Mouse (Mus musculus) left cerebral cortex, postnatal 4 days (tissue): ENCODE data around the gene Txnip. TPM values are rescaled to one million over a fixed set of nuclear protein-coding genes. Genes with fewer than 3 reads are reported as not detected.

Source experiments
- DNase-seq: peaks from one replicate; pipeline ENCODE4 v3.0.0-alpha.2; 2022
- intact Hi-C: fragments of 180-260 bp; cut with DNase I; formaldehyde crosslinking; loops from one replicate; pipeline ENCODE4 v1.15.1; 2025
- total RNA-seq, 2 experiments: library from RNA; stranded (reverse); gene quantifications; 2 replicates each; pipeline ENCODE4 v1.2.3; 2021

Gene Txnip
- total RNA-seq, 2 experiments from 2014 or later, result 65.2 to 69.2 TPM

DNA sequence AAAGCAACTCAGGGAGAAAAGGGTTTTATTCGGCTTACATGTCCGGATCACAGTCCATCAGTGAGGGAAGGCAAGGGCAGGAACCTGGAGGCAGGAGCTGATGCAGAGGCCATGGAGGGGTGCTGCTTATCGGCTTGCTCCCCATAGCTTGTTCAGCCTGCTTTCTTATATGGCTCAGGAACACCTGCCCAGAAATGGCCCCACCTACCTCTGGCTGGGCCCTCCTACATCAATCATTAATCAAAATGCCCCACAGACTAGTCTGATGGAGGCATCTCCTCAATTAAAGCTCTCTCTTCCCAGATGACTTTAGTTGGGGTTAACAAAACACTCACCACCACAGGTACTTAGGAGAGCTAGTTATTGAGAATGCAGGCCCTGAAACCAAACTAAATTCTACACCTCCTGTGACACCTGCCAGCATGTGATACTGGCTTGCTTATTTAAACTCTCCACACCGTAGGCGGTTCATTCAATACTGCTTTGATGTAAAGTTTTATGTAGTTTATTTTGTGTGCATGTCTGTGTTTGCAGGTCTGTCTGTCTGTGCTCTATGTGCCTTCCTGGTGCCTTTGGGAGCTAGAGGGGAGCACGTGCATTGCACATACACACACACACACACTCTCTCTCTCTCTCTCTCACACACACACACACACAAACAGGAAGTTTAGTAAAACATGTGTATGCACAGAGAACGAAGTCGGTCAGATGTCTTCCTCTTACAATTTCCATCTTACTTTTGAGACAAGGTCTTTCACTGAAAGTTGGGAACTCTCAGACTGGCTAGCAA is 9.1 kb downstream of the Txnip start:
- DNase-seq, result no peak
- intact Hi-C loops, result no loop called here

DNA sequence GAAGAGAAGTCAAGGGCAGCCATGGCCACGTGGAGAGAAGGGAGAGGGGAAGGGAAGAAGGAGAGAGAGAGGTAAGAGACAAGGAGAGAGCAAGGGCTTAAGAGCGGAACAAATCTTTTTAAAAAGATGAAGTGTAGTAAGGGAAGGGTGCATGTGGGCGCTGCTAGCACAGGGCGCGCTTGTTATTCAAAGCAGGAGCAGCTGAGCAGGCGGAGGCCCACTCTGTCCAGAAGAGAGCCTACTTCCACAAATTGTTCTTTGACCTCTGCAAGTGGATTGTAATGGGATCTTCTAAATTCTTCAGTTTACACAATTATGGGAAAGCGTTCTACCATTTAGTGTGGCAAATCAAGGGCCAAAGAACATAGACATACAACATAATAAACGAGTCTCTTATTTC is 10.8 kb downstream of the Txnip start:
- intact Hi-C loops, result no loop called here
- DNase-seq, result no peak

DNA sequence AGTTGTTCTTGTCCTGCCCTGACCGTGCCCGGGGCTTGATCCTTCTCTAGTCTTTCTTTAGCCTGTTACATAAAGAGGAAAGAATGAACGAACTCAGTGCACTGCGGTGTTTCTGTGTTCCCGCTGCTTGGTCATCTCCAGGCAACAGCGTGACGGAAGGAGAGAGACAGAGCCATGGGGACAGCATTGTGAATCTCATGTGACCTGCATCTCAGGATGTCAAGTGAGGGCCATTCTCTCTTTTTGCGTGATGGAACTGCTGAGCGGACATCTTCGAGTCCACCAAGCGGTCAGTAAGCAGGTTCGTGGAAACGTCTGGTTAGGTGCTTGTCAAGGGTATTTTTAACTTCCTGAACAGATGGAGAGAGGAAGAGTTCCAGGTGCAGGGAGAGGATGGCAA is 11.7 kb downstream of the Txnip start:
- DNase-seq, result no peak
- intact Hi-C loops, result no loop called here

DNA sequence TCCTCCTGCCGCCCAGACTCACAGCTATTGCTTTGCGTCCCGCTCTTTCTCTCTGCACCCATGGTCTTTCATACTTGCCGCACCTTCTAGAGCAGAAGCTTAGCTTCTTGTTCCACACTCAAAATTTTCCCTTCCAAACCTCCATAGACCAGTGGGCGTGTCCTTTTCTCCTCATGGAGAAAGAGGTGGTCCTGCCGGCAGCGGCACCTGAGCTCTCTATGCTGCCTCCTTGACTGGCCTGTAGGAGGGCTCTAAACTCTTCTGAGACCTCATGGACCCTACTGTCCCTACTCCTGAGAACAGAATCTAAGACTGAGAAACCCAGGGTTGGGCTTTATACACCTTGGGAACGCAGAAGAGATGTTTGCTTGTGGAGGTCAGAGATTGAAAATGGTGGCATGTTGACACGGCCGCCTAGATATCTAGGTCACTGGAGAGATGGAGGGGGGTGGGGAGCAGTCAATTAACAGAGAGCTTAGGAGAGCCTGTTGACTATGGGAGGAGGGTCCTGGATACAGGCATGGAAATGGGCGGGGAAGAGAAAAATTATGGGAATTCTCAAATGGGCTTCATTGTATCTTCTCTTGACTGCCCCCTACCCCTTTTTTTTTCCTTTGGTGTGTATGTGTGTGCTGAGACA is 12.3 kb downstream of the Txnip start:
- DNase-seq, result no peak
- intact Hi-C loops, result no loop called here

DNA sequence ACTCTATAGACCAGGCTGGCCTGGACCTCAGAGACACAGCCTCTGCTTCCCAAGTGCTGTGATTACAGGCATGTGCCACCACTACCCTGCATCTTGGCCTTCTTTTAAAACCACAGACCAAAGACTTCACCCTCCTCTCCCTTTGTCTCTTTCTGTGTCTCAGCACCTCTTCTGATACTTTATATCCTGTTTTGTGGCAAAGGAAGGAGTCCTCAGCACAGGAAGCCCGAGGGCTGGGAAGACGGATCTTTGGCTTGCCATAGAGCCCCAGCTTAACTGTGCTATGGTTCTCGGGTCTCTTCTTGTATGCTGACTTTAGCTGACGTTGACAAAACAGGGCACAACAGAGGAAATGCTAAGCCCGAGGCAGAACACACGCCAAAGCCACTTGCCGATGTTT is 12.9 kb downstream of the Txnip start:
- no peak for DNase-seq
- intact Hi-C loops, result no loop called here

DNA sequence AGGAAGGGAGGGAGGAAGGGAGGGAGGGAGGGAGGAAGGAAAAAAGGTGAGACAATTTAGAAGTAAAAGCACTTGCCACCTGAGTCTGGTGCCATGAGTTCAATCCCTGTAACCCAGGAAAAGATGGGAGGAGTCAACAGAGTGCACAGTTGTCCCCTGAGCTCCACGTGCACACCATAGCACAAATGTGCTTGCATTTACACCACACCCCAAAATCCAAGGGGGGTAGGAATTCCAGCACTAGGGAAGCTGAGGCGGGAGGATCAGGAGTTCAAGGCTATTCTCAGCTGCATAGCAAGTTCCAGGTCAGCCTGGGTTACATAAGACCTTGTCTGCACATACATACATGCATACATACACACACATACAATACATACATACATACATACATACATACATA is 13.6 kb downstream of the Txnip start:
- no peak for DNase-seq
- intact Hi-C loops, result no loop called here

DNA sequence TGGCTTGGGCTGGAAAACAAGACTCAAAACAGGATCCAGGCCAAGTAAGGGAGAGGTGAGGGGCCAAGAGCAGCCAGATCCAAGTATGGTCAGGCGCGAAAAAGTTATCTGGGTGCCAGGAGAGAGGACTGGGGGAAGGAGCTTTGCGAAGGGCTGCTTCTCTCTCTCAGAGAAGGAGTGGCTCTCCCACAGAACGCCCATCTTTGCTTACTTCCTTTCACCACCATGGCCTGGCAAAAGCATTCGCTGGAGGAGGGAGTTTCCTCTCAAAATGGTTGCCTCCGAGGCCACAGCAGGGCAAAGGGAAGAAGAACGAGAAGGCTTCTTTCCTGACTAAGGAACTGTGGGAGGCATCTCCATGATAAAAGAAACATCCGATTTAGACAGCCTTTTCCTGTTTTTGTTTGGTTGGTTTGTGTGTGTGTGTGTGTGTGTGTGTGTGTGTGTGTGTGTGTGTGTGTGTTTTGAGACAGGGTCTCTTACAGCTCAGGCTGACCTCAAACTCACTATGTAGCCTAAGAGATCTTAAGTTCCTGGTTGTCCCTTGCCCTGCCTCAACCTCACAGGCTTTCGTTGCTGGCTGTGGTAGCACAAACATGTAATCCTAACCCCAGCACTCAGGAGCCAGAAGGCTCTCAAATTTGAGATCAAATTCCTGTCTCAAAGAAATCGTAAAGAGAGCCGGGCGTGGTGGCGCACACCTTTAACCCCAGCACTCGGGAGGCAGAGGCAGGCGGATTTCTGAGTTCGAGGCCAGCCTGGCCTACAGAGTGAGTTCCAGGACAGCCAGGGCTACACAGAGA is 14.3 kb downstream of the Txnip start:
- intact Hi-C loops, result no loop called here
- DNase-seq, result no peak

DNA sequence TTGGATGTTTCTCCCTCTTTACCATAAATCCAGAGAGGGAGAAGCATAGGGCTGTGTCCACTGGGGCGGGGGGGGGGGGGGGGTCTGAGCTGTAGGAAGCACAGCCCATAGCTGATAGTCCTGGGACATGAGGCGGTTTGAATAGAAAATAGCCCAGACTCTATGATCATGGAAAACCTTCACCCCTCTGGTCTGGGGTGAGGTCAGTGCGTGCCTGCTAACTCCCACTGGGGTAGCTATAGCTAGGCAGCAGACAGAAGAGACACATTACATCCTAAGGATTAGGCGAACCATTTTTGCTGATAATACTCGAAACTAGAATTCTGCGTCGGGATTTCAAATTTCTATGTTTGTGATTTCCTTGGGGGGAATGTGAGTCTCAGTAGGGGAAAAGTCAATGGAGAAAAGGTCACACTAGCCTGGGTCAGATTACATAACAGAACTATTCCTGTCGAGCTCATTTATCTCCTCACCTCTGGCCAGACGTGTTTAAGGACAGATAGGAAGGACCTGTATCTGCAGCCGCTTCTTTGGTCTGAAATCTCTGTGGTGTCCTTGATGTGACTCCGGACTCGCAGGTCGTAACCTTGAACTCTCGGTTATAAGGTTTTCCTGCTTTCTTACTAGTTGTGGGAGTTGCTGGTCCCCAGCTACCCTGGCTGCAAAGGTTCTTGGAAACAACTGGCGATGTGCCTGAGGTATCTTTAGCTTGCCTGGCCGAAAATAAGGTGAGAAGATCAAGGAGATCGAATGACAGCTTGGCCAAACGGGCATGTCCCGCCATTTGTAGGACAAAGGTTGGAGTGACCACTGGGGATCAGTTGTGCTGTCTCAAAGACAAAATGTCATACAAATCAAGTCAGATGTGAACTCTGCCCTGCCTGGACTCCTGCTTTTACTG is 16.1 kb downstream of the Txnip start:
- DNase-seq, result no peak
- intact Hi-C loops, result no loop called here

DNA sequence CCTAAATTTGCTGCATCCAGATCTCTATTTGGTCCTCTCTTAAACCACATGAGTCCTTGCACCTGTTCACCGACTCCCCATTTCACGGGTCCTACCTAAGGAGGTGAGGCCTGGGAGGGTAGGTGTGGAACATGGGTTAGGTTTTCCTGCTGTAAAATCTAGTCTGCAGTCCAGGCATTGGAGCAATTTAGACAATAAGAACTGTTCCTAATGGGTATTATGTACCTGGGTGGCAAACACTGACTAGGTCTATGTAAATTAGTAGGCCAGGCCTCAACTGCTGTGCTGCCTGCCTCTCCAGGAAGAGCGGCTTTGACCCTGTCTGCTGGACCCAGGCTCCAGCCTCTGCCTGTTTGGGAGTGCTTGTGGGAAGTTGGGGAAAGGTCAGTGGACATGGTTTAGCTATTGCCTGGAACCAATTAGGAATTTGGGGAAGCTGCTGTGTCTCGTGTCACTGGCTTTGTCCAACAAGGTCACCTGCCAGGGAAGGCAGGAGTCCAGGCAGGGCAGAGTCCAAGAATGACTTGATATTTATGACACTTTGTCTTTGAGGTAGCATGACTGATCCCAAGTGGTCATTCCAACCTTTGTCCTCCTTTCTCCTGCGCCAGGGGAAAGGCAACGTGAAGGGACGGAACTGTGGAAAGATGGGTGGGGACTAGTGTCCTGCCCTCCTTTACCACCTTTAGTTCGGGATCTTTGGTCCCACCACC is 17.7 kb downstream of the Txnip start:
- intact Hi-C loops, result no loop called here

DNA sequence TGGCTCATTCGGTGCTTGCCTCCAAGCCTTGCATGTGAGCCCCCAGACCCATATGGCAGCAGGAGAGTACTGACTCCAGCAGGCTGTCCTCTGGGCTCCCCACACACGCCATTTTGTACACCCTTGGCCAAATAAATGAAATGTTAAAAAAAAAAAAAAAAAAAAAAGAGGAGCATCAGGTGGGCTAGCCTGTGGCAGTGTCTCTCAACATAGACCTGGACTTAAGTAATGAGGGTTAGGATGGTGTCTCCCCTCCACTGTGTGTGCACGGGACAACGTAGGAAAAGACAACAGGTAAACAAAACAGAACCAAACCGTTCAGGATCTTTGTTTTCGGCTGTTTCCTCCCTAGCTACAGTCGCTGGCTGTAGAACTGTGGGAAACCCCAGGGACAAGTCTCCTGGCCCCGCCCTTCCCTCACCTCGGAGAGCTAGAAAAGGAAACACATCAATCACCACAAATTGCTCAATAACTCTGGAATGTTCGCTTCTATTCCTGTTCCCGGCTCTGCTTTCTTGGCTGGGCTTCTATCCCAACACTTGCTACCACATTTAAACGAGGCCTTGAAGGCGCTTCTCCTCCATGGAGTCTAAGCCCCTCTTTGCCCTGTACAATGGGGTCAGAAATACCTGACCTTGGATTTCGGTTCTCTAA is 18.4 kb downstream of the Txnip start:
- intact Hi-C loops, result loop anchor here (1.0 kb wide), 1 partner anchor 18 kb away; no protein-coding TSS in a partner anchor
- no peak for DNase-seq

More for the DNA sequence above, 17.7 kb downstream of the Txnip start:
- no peak for DNase-seq

DNA sequence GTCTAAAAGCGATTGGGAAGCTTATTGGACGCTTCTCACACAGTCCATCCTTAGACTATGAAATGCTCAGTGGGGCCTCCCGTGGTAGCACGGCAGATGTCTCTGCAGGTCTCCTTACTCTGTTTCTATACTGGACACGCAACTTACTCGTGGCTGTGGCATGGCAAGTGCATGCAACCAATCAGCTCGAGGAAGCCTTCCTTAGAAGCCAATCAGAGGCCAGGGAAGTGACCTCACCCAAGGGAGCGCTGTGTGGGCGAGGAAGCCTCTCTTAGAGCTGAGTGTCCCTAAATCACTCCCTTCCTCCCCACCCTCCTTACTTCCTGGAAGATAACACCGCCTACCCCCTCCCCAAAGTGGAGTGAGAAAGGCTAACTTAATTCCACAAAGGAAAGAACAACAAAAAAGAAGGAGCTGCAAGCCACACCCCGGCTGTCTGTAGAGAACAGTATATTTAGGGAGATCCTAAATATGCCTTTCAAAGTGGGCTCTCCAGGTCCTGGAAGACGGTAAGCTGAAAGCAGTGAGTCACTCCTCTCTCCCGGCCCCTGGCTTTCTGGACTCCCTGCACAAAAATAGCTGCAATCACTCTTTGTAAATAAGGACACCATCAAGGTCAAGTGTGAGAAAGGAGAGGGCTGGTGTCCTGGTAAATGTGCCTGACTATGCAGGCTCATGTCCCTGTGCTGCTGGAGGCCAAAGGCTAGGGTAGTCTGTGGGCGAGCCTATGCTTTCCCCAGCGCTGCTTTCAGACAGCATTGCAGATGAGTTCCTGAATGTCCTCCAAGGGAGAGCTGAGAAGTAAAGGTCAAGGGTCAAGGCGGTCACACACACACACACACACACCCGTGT is 19.2 kb downstream of the Txnip start, which contains the start of gene Gm16253:
Gene Gm16253, plus strand, starts transcription at position 295 of the 852 bp plus-strand sequence.
- intact Hi-C loops, result loop anchor here (1.0 kb wide), 1 partner anchor 19 kb away; no protein-coding TSS in a partner anchor
- peak; percentile 75 for DNase-seq

DNA sequence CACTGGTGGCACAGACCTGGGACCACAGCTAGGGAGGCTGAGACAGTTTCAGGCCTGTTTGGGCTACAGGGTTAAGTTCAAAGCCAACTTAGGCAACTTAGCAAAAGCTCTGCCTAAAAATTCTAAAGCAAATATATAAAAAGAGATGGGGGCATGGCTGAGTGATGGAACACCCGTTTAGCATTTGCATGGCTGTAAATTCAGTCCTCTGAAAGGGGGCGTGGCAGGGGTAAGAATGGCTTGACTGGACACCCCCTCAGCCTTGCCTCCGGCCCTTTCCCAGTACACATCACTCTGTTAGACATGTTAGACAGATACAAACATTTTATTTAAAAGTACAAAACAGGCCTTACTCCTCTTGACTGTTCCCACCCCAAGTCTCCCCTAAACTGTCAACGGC is 19.8 kb downstream of the Txnip start:
- intact Hi-C loops, result no loop called here

DNA sequence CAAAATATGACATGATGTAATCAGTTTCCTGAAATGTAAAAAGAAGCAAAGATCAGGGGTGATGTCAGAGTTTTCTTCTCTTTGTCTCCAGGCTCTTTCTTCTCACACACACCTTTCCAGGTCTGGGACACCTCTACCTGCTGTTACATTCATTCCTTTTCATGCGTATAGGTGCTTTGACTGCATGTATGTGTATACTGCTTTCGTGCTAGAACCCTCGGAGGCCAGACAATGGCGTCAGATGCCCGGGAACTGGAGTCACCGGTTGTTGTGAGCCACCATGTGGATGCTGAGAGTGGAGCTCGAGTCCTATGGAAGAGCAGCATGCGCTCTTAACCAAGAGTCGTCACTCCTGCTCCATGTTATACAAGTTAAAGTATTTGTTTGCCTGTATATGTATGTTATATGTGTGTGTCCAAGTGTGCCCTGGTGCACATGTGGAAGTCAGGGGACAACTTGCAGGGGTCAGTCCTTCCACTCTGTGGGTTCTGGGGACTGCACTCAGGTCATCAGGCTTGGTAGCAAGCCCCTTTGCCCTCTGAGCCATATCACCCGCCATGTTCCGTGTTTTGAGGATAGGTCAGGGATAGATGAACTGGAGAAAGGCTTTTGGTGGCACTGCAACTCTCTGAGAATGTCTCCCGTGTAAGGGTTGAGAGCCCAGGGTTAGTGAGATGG is 20.9 kb downstream of the Txnip start:
- intact Hi-C loops, result no loop called here
- no peak for DNase-seq

More for the DNA sequence above, 19.8 kb downstream of the Txnip start:
- DNase-seq, result no peak

DNA sequence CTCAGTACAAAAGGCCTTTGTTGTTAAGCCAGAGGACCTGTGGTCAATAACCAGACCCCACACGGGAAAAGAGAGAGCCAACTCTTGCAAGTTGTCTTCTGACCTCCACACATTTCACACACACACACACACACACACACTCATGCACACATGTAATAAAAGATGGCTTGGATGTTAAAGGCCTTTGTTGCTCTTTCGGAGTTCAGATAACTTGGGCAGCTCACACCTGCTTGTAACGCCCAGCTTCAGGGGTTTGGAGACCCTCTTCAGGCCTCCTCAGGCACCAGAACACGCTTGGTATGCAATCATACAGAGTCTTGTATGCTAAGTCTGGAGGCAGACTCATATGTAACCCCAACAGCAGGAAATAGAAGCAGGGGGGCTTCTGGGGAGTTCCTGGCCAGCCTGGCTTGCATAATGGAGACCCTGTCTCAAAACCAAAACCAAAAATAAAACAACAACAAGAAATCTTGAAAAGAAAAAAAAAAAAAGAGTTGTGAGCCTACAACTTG is 21.5 kb downstream of the Txnip start:
- DNase-seq, result no peak
- intact Hi-C loops, result no loop called here

DNA sequence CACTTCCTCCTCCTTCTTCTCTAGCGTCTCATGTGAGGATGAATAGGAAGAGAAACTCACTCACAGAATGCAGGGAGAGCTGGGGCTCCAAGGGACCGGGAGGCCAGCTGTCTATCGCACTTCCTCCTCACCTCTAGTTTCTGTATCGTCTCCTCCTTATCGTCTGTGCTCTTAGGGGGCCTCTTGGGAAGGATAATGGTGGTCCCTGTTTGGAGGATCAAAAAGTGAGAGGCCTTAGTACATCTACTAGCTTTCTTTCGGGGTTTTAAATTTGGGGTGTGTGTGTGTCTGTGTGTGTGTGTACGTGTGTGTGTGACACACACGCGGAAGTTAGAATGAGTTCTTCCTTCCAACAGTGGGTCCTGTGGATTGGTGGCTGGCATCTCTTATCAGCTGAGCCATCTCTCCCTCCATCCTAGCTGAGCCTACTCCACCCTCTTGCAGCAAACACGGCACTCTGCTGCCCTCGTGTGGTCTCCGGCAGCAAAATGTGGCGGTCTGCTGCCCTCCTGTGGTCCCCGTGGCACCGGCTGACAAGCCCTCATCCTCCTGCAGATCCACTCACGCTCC is 22.2 kb downstream of the Txnip start:
- DNase-seq, result peak; percentile 91
- intact Hi-C loops, result loop anchor here (2.0 kb wide), 1 partner anchor 29 kb away; no protein-coding TSS in a partner anchor

DNA sequence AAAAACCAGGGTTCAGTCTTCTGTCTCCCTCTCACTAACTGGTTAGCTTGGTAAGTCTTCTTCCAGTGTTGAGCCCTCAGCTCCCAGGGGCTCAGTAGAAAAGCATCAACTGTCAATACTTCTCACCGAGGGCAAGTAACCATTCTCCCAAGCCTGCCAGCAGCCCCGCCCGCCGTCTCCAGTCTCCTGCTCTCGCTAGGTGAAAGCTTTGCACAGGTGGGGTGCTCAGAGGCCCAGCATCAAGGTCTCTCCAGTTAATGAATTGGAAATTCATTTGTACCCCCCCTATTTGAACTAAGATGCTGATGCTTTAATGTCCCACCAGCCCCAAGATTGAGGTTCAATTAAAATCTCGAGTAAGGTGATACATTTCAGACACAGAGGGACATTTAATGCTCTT is 23.4 kb downstream of the Txnip start:
- intact Hi-C loops, result loop anchor here (2.0 kb wide), 1 partner anchor 30 kb away; no protein-coding TSS in a partner anchor
- DNase-seq, result no peak
